Comparison of ENCODE assay signal across 22 mouse cellular contexts in genomic region chr1:34124376-34124775, GRCm38 (mm10).
DNase-seq lines count a peak whose midpoint lies in the region; ATAC-seq and TF ChIP-seq lines count a peak whose summit lies in the region.
"Had no signal": no experiment of that assay in that cellular context is flagged by ENCODE, and none has a peak within 500 bp of the region (broad histone marks: within the 10 kb centered on the region; RNA-seq: fewer than 3 reads in every experiment).

No protein-coding gene starts in this region.

- peaks cover 68% of the 10 kb centered on the region for H3K4me1 ChIP-seq in heart, embryonic 15.5 days (replicated peaks)
- peaks cover 20% of the 10 kb centered on the region for H3K4me1 ChIP-seq in kidney, postnatal 0 days (replicated peaks; ENCODE audit: insufficient read depth, low read length)
- peaks cover 6% of the 10 kb centered on the region for H3K4me1 ChIP-seq in cortical plate, adult 2 months (ENCODE audit: control insufficient read depth, insufficient read depth, low read length)
- peaks cover 14% of the 10 kb centered on the region for H3K4me1 ChIP-seq in forebrain, embryonic 16.5 days (replicated peaks; ENCODE audit: control insufficient read depth, insufficient read depth, low read length)

- no peak overlapping the region for H3K4me3 ChIP-seq in heart, embryonic 15.5 days
- no peak overlapping the region for H3K4me3 ChIP-seq in kidney, postnatal 0 days (replicated peaks; ENCODE audit: low read depth, low read length)
- H3K4me3 ChIP-seq in cortical plate, adult 2 months (ENCODE audit: insufficient read depth, low read length), result no peak overlapping the region
- H3K4me3 ChIP-seq in myocyte, result peak overlapping the region; percentile 41
- no peak overlapping the region for H3K4me3 ChIP-seq in forebrain, embryonic 16.5 days (replicated peaks; ENCODE audit: low read length)
- H3K4me3 ChIP-seq: embryonic facial prominence, embryonic 15.5 days; hindbrain, embryonic 10.5 days; limb, embryonic 10.5 days; liver, embryonic 13.5 days; midbrain, embryonic 12.5 days; neural tube, embryonic 12.5 days had no signal

- no peak for TF ChIP-seq CTCF in kidney, postnatal 0 days (IDR thresholded peaks at IDR 0.05; ENCODE audit: low read depth)
- TF ChIP-seq CTCF in cortical plate, adult 2 months (IDR thresholded peaks at IDR 0.05; ENCODE audit: extremely low read depth, insufficient read depth, low read length), result no peak

- peak overlapping the region; percentile 40 for H3K4me2 ChIP-seq in heart, embryonic 15.5 days
- H3K4me2 ChIP-seq in kidney, postnatal 0 days (ENCODE audit: low read length), result peak overlapping the region; percentile 44
- peak overlapping the region; percentile 94 for H3K4me2 ChIP-seq in myocyte (ENCODE audit: low read depth)
- no peak overlapping the region for H3K4me2 ChIP-seq in forebrain, embryonic 16.5 days (ENCODE audit: low read length)
- H3K4me2 ChIP-seq: embryonic facial prominence, embryonic 15.5 days; midbrain, embryonic 12.5 days; neural tube, embryonic 12.5 days had no signal

- peaks cover 51% of the 10 kb centered on the region for H3K79me2 ChIP-seq in myocyte (ENCODE audit: control insufficient read depth, insufficient read depth)

- no peaks in the 10 kb centered on the region for H3K27me3 ChIP-seq in heart, embryonic 15.5 days
- H3K27me3 ChIP-seq in kidney, postnatal 0 days (ENCODE audit: insufficient read depth, low read length), result no peaks in the 10 kb centered on the region
- H3K27me3 ChIP-seq in myocyte (ENCODE audit: control insufficient read depth, insufficient read depth, insufficient read length), result no peaks in the 10 kb centered on the region
- no peaks in the 10 kb centered on the region for H3K27me3 ChIP-seq in forebrain, embryonic 16.5 days (replicated peaks; ENCODE audit: control insufficient read depth, insufficient read depth, low read length)
- H3K27me3 ChIP-seq: embryonic facial prominence, embryonic 15.5 days; liver, embryonic 13.5 days; midbrain, embryonic 12.5 days; neural tube, embryonic 12.5 days had no signal

- no peaks in the 10 kb centered on the region for H3K36me3 ChIP-seq in heart, embryonic 15.5 days
- H3K36me3 ChIP-seq in kidney, postnatal 0 days (ENCODE audit: insufficient read depth, low read length), result no peaks in the 10 kb centered on the region
- H3K36me3 ChIP-seq in myocyte (ENCODE audit: control insufficient read depth, insufficient read depth), result peaks cover 4% of the 10 kb centered on the region
- H3K36me3 ChIP-seq in forebrain, embryonic 16.5 days (ENCODE audit: control insufficient read depth, insufficient read depth), result no peaks in the 10 kb centered on the region
- H3K36me3 ChIP-seq: embryonic facial prominence, embryonic 15.5 days; limb, embryonic 10.5 days; liver, embryonic 13.5 days; midbrain, embryonic 12.5 days; neural tube, embryonic 12.5 days had no signal

- no peak for TF ChIP-seq POLR2A in cortical plate, adult 2 months (IDR thresholded peaks at IDR 0.05; ENCODE audit: extremely low read depth, insufficient read depth, low read length)
- TF ChIP-seq POLR2A in myocyte (IDR thresholded peaks at IDR 0.05; ENCODE audit: insufficient read length, low read depth), result no peak

- no peak for DNase-seq in heart, adult 8-10 months (ENCODE audit: low spot score)
- DNase-seq in kidney, postnatal 0 days (ENCODE audit: low spot score), result no peak
- no peak for DNase-seq in kidney, adult 11 months
- DNase-seq: adrenal gland, postnatal 36 days; cerebellum, adult 18-20 months; cerebellum, postnatal 25 days; forebrain, postnatal 0 days; kidney, postnatal 14 days; liver, embryonic 13.5 days; right cerebral cortex, postnatal 14 days; spleen, adult 18-20 months had no signal

- no peak for ATAC-seq in heart, embryonic 15.5 days (replicated peaks; ENCODE audit: insufficient number of reproducible peaks, insufficient read depth, low FRiP score, low read depth)
- ATAC-seq in kidney, postnatal 0 days (replicated peaks; ENCODE audit: low FRiP score, low read depth), result no peak
- ATAC-seq in forebrain, embryonic 16.5 days, result no peak
- ATAC-seq: forebrain, postnatal 0 days; hindbrain, postnatal 0 days; lung, postnatal 0 days had no signal

- 78% methylated on average over 7 of the region's 7 CpGs for WGBS in heart, embryonic 15.5 days
- WGBS in kidney, postnatal 0 days, result 90% methylated on average over 7 of the region's 7 CpGs
- 76% methylated on average over 7 of the region's 7 CpGs for WGBS in forebrain, embryonic 16.5 days

- H3K9ac ChIP-seq in heart, embryonic 15.5 days, result no peak overlapping the region
- no peak overlapping the region for H3K9ac ChIP-seq in kidney, postnatal 0 days (ENCODE audit: low read depth, low read length)
- no peak overlapping the region for H3K9ac ChIP-seq in forebrain, embryonic 16.5 days (replicated peaks; ENCODE audit: low read depth, low read length)
- H3K9ac ChIP-seq: embryonic facial prominence, embryonic 15.5 days; forebrain, postnatal 0 days; liver, embryonic 13.5 days; midbrain, embryonic 12.5 days; neural tube, embryonic 12.5 days had no signal

- no peak overlapping the region for H3ac ChIP-seq in myocyte (ENCODE audit: control insufficient read depth, insufficient read length)

- 0 out of 2 replicates have a peak overlapping the region, but pooled peaks have one; percentile 73 for H3K27ac ChIP-seq in heart, embryonic 15.5 days
- H3K27ac ChIP-seq in kidney, postnatal 0 days, result peak overlapping the region; percentile 76
- H3K27ac ChIP-seq in cortical plate, adult 2 months (ENCODE audit: insufficient read depth, low read length), result 0 out of 2 replicates have a peak overlapping the region, but pooled peaks have one; percentile 32
- H3K27ac ChIP-seq in forebrain, embryonic 16.5 days (ENCODE audit: low read length), result no peak overlapping the region
- H3K27ac ChIP-seq: embryonic facial prominence, embryonic 15.5 days; hindbrain, embryonic 10.5 days; hindbrain, postnatal 0 days; limb, embryonic 10.5 days; liver, embryonic 13.5 days; midbrain, embryonic 12.5 days; neural tube, embryonic 12.5 days had no signal

- H3K9me3 ChIP-seq in heart, embryonic 15.5 days (replicated peaks), result no peaks in the 10 kb centered on the region
- H3K9me3 ChIP-seq in kidney, postnatal 0 days (replicated peaks; ENCODE audit: low read length), result no peaks in the 10 kb centered on the region
- no peaks in the 10 kb centered on the region for H3K9me3 ChIP-seq in forebrain, embryonic 16.5 days (ENCODE audit: control insufficient read depth, low read length)
- H3K9me3 ChIP-seq: embryonic facial prominence, embryonic 15.5 days; hindbrain, embryonic 10.5 days; limb, embryonic 10.5 days; liver, embryonic 13.5 days; midbrain, embryonic 12.5 days; neural tube, embryonic 12.5 days had no signal

TF ChIP-seq in myocyte, 11 proteins besides CTCF, POLR2A, EP300 and RAD21:
- no peak for TF ChIP-seq E2F4 (IDR thresholded peaks at IDR 0.05; ENCODE audit: insufficient read depth)
- TF ChIP-seq MAX (IDR thresholded peaks at IDR 0.05; ENCODE audit: low read depth), result no peak
- TF ChIP-seq REST (IDR thresholded peaks at IDR 0.05; ENCODE audit: insufficient read depth, insufficient read length), result no peak
- no peak for TF ChIP-seq SRF (IDR thresholded peaks at IDR 0.05; ENCODE audit: control insufficient read depth, insufficient read length, low read depth)
- no peak for TF ChIP-seq POLR2AphosphoS2 (IDR thresholded peaks at IDR 0.05; ENCODE audit: insufficient read length, low read depth)
- TF ChIP-seq USF1 (IDR thresholded peaks at IDR 0.05; ENCODE audit: low read depth), result no peak
- TF ChIP-seq TCF3 (IDR thresholded peaks at IDR 0.05; ENCODE audit: insufficient read length, low read depth), result no peak
- no peak for TF ChIP-seq MYOG (IDR thresholded peaks at IDR 0.05; ENCODE audit: control insufficient read depth in 1 of 3, insufficient read depth in 1 of 3, insufficient read length in 2 of 3, low read depth in 2 of 3)
- TF ChIP-seq TCF12 (IDR thresholded peaks at IDR 0.05; ENCODE audit: insufficient read depth, poor library complexity, severe bottlenecking), result no peak
- no peak for TF ChIP-seq MYOD1 (IDR thresholded peaks at IDR 0.05; ENCODE audit: control insufficient read depth in 1 of 3, insufficient read length in 2 of 3, low read depth in 2 of 3)
- TF ChIP-seq CEBPB (IDR thresholded peaks at IDR 0.05; ENCODE audit: insufficient read depth, poor library complexity, severe bottlenecking), result no peak
